Mouse (Mus musculus) large intestine, adult 2 months (tissue): ENCODE measurements around the gene Masp2. TPM values are rescaled to one million over a fixed set of nuclear protein-coding genes. Genes with fewer than 3 reads are reported as not detected.

Source experiments
- DNase-seq: peaks from one replicate; pipeline ENCODE4 v3.0.0-alpha.2; 2012; ENCODE audit warnings: low read depth, low spot score
- WGBS: fragments of 180-500 bp; shearing (Covaris S2); methylation state at CpG from one replicate; pipeline ENCODE4 v1.1.7; 2018; 5-methylcytosine and 5-hydroxymethylcytosine counted together
- polyA plus RNA-seq: library from polyadenylated mRNA; depleted of rRNA; stranded (reverse); fragments of >200 nt; gene quantifications from 2 replicates; pipeline ENCODE4 v1.2.3, GENCODE M21; 2012; rRNA removed

Masp2 gene
- 0.10 TPM in 1 of 2 replicates, not detected in the other for polyA plus RNA-seq

DNA sequence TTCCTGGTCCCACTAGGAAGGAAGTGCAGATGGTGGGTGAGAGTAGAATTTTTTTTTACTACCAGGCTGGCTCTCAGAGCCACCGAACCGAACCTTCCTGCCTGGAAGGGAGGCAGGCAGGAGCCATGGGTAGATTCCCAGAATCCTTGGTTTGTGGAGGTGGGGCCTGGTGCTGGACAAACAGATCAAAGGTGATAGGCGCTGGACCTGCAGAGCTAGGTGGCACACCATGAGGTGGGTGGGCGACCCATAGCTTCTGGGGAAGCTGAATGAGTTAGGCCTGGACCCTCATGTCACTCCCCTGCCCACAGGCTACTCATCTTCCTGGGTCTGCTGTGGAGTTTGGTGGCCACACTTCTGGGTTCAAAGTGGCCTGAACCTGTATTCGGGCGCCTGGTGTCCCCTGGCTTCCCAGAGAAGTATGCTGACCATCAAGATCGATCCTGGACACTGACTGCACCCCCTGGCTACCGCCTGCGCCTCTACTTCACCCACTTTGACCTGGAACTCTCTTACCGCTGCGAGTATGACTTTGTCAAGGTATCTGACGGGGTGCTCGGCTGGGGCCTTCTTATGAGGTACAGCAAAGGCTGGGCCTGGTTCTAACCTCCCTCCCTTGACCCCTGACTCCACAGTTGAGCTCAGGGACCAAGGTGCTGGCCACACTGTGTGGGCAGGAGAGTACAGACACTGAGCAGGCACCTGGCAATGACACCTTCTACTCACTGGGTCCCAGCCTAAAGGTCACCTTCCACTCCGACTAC, at the start of gene Masp2:
Gene Masp2 (plus strand): TSS at position 198 of the 764 bp plus-strand sequence.
- WGBS, result 82% methylated on average over 14 of the region's 14 CpGs
- no peak for DNase-seq

DNA sequence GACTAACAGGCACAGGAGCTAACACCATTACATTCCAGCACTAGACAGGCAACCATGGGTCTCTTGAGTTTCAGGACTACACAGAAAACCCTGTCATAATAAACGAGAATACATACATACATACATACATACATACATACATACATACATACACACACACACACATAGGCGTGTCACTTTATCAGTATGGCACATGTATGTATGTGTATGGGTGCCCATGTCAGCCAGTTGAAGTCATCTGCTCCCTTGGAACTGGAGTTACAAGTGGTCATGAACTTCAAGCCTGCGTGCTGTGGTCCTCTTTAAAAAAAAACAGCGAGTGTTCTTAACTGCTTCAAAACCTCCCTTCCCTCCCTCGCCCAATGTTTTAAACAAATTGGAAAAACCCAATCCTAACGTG, 44.6 kb upstream of the Masp2 start:
- no peak for DNase-seq
- 24% methylated on average over 6 of the region's 6 CpGs for WGBS

DNA sequence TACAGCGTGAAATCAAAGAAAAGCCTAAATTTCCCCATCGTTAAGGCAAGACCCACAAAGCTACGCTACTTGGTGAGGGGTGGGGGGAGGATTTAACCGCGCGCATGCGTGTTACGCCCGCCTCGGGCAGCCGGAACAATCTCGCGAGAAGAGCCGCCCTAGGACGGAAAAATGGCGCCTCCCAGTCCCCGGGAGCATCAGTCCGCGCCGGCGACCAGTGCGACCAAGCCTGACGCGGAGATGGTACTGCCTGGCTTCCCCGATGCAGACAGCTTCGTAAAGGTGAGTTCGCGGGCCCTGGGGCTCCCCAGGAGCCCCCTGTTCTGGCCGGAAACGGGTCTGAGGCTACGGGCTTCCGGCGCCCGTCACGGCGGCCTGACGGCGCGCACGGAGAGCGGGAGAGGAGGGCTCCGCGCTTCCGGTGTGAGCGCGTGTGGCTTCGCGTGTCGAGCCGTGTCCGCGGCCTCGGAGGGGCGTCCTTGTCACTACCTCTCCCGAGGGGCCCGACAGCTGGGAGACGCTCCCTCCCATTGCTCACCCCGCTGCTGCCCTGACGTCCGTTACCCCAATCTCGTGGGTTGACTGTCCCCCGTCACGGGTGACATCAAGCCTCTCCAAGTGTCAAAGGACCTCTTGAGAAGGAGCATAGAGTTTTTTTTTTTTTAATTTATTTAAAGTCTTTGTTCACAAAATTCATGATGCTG, 43.9 kb upstream of the Masp2 start, which contains the start of gene Exosc10:
Gene Exosc10 (plus strand): TSS at position 133 of the 704 bp plus-strand sequence.
- under 1% methylated on average over 63 of the region's 63 CpGs for WGBS
- peak; percentile 70 for DNase-seq

DNA sequence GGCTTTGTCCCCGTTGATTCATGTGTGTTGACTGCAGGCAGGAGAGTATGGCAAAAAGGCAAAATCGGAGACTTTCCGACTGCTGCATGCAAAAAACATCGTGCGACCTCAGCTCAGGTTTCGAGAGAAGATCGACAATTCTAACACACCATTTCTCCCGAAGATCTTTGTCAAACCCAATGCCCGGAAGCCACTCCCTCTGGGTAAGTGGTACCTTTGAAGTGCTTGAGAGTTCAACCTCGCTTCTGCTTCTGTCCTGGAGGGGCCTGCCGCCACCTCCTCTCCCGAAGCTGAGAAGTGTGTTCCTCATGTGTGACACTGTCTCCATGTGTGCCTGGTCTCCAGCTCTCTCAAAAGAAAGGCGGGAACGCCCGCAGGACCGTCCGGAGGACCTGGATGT, 39.7 kb upstream of the Masp2 start:
- 93% methylated on average over 17 of the region's 17 CpGs for WGBS
- no peak for DNase-seq

DNA sequence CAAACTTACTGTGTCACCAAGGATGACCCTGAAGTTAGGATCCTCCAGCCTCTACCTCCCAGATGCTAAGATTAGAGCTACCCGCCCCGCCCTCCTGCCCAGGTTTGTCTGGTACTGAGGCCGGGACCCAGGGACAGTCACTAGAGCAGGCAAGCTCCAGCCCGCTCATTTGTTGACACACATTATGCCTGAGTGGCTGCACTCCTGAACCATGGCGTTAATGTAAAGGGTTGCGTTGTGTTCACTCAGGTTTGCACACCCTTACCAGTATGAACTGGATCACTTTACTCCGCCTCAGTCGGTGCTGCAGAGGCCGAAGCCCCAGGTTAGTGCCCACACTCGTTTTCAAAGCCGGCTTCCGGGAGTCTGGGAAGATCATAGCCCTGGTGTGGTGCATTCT, 38.8 kb upstream of the Masp2 start:
- no peak for DNase-seq
- 94% methylated on average over 12 of the region's 12 CpGs for WGBS

DNA sequence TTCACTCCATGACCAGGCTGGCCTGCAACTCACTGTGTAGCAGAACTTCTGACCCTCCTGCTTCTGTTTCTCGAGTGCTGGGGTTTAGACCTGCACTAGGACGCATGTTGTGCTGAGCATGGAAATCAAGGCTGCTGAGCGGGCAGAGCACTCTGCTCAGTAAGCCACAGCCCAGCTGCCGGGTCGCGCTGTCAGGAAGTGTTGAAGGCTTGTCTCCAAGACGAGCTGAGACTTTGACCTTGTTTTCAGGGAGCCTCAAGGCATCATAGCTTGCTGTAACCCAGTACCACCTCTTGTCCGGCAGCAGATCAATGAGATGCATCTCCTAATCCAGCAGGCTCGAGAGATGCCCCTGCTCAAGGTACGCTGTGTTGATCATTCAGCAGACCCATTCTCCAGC, 32.2 kb upstream of the Masp2 start:
- no peak for DNase-seq
- 79% methylated on average over 10 of the region's 10 CpGs for WGBS

DNA sequence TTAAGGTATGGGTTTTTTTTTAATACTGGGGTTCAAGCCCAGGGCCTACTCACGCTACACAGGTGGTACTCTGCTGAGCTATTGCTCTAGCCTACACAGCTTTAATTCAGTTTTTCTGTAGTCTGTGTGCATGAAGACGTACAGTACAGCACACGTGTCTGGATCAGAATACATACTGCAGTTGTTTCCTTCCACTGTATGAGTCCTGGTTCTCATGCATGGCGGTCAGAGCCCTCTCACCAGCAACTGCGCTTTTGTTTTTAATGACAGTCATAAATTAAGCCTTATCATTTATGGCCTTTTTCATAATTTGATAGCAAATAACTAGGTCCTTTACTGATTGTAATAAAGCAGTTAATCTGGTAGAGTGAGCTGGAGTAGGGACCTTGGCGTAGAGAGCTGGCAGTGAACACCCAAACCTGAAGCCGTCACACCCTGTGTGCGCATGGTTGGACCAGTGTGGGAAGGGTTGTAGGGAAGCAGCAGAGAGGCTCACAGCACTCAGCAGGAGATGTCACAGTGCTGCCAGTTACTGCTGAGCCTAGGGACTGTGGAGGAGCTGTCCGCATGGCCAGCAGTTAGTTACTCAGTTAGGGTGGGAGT, 31.6 kb upstream of the Masp2 start:
- no peak for DNase-seq
- 91% methylated on average over 9 of the region's 9 CpGs for WGBS

DNA sequence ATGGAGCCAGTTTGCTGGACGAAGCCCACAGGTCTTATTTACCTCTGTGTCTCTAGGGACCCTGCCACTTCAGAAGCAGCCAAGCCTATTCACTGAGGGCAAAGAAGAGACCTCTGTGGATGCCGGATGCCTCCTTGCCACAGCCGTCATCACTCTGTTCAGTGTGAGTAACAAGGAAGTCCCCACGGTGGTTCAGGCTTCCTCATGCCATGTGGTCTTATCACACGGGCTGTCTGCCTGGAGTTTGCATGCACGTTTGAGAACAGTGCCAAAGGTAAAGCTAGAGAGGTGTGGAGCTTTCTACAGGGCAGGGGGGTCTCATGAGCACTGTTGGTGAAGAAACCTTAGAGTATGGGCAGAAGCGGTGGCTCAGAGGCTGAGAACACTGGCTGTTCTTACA, 29.1 kb upstream of the Masp2 start:
- 84% methylated on average over 7 of the region's 7 CpGs for WGBS
- DNase-seq, result no peak

DNA sequence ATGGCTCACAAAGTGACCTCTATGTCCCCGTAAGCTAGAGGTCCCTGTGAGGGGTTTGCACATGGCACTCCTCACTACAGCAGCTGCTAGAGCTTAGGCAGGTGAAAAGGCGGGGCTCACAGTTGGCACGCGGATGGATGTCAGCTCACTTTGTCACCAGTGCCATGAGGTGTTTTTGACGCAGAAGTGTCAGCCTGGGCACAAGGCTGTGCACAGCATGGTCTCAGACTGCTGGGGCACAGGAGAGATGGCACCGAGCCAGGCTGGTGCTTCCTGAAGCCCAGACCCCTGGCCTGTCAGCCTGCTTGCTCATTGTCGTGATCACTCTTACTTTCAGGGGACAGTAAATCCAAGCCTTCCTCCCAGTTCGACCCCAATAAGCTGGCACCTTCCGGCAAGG, 21.6 kb upstream of the Masp2 start:
- WGBS, result 80% methylated on average over 9 of the region's 9 CpGs
- no peak for DNase-seq

DNA sequence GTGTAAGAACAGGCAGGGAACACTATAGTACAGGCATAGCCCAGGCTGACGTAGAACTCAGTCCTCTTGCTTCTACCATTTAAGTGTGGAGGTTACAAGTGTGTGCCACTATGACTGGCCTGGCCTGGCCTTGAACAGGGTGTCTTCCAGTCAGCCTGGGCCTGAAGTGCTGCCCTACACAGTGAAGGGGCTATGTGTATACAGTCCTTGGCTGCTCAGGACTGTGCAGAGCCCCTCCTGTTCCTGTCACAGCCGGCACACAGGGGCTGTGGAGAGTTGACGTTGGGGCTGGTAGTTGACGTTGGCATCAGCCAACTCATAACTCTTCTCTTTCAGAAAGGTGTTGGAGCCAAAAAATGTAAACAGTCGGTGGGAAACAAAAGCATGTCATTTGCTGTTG, 20.9 kb upstream of the Masp2 start:
- DNase-seq, result no peak
- 87% methylated on average over 5 of the region's 5 CpGs for WGBS

DNA sequence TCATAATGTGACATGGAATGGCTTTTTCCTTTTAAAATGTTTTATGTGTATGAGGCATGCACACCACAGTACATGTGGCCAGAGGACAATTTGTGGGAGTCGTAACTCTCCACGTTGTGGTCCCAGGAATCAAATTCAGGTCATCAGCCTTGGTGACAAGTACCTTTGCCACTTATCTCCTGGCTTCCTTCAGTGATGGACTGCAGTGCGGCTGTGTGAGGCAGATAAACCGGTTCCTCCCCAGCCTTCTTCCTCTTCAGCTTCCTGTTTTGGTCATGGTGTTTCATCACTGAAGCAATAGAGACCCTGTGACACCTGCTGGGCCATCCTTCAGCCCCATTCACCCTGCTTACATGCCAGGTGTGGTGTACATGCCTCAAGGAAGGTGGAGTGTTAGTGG, 19.1 kb upstream of the Masp2 start:
- WGBS, result 54% methylated on average over 4 of the region's 4 CpGs
- DNase-seq, result no peak

DNA sequence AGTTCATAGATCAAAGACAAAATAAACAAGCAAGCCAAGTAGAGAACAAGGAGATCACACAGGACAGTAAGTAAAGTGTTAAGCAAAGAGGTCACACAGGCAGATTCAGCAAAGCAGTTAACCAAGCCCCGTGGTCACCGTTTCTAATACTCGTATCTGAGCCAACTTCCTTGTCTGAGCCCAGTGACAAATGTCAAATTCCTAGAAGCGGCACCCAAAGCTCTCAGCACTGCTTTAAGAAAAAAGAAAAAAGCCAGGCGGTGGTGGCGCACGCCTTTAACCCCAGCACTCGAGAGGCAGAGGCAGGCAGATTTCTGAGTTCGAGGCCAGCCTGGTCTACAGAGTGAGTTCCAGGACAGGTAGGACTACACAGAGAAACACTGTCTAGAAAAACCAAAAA, 15.7 kb upstream of the Masp2 start:
- no peak for DNase-seq
- WGBS, result 57% methylated on average over 9 of the region's 9 CpGs

DNA sequence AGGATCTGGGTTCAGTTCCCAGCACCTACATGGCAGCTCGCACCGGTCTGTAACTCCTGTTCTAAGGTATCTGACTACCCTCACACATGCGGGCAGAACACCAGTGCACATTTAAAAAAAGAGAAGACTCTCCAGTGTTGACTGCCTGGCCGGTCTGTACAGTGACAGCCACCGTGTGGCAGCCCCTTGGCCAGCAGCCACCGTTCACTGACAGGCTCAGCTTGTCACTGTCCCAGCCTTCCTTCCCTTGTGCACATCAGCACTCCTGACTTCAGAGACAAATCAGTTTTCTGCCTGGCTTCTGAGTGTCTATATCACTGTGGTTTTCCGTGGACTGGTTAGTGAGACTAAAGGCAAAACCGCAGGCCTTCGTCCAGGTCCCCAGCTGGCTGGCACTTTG, 13.6 kb upstream of the Masp2 start:
- 74% methylated on average over 9 of the region's 9 CpGs for WGBS
- no peak for DNase-seq

DNA sequence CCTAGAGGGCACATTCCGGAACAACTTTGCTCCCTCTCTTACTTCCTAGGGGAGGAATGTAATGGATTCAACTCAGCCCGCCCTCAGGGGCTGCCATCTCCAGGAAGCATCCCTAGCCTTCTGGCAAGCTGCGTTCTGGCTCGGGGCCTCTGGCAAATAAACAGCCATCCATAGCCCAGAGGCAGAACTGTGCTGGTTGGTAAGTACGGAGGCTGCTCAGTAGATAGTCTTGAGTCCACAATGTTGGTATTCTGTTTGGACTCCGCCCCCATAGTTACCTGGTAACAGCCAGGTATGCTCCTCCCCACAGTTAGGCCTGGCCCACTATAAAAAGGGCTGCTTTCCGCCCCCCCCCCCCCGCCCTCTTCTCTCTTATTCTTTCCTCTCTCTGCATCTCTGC, 12.8 kb upstream of the Masp2 start:
- peak; percentile 53 for DNase-seq
- WGBS, result 30% methylated on average over 8 of the region's 8 CpGs

DNA sequence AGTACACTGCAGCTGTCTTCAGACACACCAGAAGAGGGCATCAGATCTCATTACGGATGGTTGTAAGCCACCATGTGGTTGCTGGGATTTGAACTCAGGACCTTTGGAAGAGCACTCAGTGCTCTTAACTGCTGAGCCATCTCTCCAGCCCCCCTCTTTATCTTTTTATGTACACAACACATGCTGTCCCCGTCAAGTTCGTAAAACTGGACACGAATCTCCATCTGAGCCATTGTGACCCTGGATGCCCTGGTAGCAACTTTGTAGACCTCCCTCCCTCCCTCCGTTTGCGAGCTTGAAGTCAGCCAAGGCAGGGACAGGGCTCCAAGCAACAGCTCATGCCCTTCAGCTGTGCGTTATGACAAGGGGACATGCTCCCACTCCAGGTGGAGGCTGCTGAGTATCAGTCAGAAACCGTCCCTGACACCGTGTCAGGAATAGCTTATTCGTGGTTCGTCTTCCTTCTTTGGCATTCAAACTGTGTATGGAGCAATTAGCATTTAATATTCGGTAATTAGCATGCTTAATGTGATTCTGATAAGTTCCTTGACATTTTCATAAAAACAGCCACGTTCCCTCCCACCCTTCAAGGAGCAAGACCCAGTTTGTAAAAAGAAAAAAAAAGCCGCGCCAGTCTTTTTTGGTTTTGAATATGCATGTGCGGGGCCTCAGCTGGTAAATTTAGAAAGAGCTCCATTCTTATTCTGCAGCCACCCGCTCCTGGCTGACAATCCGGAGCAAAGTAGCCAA, 11.8 kb upstream of the Masp2 start:
- DNase-seq, result peak; percentile 11

DNA sequence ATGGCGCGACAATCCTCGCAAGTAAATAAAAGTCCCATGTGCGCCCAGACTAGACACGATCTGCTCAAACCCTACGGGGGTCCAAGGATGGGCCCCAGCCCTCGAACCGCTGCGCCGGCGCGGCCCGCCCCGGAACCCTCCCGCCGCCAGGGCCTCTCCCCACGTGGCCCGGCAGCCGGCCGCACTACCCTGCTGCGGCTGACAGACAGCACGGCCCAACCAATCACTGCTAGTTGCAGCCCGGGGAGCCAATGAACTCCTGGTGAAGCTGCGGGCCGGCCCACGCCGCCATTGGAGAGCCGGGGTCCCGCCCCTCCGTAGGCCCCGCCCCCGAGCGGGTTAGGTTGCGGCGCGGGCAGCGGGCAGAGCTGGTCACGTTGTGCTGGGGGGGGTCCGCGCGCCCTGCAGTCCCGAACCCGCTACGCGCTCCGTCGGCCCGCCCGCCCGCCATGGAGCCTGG, 11.2 kb upstream of the Masp2 start, which contains the start of gene Srm:
Gene Srm (plus strand): TSS at position 333 of the 460 bp plus-strand sequence.
- WGBS, result under 1% methylated on average over 49 of the region's 50 CpGs
- DNase-seq, result peak; percentile 82

More for the DNA sequence above, 11.8 kb upstream of the Masp2 start:
- WGBS, result 2% methylated on average over 18 of the region's 18 CpGs

DNA sequence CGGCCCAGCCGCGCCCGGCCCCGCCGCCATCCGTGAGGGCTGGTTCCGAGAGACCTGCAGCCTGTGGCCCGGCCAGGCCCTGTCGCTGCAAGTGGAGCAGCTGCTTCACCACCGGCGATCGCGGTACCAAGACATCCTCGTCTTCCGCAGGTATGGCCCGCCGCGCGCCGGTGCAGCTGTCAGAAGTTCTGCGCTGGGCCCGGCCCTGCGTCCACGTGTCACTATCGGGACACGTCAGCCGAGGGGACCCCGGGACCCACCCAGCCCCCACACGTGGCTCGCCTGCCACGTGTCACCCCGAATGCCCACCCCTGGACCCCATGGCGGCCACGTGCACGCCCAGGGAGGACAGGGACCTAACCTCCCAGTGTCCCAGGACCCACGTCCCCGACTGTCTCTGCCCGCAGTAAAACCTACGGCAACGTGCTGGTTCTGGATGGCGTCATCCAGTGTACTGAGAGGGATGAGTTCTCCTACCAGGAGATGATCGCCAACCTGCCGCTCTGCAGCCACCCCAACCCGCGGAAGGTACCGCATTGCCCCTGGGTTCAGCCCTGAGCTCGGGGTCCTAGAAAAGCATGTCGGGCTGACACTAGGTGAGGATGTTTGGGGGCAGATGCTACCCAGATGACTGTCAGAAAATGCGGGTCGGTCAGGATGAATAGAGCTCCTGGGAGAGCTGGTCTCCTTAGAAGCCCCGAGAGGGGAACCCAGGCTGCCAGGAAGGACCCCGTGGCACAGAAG, 10.5 kb upstream of the Masp2 start:
- DNase-seq, result no peak
- WGBS, result under 1% methylated on average over 53 of the region's 53 CpGs

DNA sequence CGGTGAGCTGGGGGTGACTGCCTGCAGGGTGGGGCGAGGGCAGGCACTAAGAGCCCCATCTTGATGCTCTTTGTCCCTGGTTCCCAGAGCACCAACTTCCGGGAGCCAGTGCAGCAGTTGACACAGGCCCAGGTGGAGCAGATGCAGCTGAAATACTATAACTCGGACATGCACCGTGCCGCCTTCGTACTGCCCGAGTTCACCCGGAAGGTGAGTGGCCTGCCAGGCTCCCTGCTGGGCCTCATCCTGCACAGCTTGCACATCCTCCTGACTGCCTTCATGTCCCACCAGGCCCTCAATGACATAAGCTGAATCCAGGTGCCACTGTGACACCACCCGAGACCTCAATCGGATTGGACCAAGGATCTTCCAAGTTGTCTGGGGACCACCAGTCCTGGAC, 8.4 kb upstream of the Masp2 start:
- DNase-seq, result no peak
- WGBS, result 93% methylated on average over 11 of the region's 11 CpGs

DNA sequence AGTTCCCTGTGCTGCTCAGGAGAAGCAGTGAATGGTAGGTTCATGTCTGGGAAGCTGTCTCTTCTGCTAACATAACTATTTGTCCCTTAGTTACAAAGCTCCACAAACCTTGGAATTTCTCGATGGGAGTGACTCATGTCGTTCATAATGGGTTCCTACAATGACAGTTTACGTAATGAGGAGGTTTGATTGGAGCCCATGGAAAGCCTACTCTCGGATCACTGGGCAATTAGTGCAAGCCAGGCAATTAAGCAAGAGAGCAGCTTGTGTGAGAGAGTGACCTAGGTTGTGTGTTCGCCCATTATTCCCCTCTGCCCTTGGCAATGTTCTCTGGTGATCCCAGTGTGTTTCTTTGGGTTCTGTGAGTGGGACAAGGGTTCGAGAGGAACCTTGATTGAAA, 6.4 kb upstream of the Masp2 start:
- no peak for DNase-seq
- WGBS, result 78% methylated on average over 6 of the region's 6 CpGs
